Mouse (Mus musculus): ENCODE measurements around the gene Arf5.
A peak's percentile ranks its signal among the peaks of the same experiment; 100 is the strongest.

Arf5 gene

GRCm38 (mm10) chr6:28428290-28428689 is 4.9 kb downstream of the Arf5 start, which contains the start of gene Gcc1:
TSS of gene Gcc1 (minus strand) at chr6:28428390.
- DNase-seq: no peak

DNA sequence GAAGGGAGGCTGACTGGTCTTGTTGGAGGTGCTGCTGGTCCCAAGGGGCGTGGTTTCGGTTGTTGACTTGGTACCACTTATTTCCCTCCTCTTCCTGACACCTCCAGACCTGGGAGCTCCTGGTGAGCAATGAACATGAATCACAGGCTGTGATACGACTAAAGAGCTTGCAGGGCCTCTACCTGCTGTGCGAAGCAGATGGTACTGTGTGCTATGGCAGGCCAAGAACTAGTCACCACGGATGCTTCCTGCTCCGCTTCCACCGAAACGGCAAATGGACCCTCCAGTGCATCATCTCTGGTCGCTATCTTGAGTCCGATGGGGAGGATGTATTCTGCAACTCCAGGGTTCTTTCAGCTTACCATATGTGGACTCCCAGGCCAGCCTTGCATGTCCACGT is 6.5 kb downstream of the Arf5 start:
- no peak for DNase-seq

GRCm38 (mm10) chr6:28430795-28431537 is 7.6 kb downstream of the Arf5 start:
- no peak for DNase-seq

GRCm38 (mm10) chr6:28431538-28431855 is 8.1 kb downstream of the Arf5 start:
- DNase-seq: no peak

DNA sequence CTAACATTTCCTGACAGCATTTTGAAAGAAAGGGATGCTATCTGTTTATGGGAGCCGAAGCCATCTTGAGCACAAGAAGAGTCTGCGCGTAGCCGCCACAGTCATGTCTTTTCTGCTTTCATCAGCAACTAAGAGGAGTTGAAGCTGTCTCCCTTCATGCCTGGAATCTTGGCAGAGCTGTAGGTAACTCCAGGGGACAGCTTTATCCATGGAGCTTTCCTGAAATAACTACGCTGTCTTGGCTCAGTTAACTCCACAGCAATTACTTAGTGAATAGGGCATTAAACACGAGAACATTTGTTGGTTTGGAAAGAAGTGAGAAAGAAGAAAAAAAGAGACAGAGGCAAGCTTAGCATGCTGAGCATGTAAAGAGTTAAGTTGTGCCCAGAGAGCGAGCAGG is 24.6 kb downstream of the Arf5 start:
- no peak for DNase-seq

GRCm38 (mm10) chr6:28449253-28449652 is 25.9 kb downstream of the Arf5 start, which contains the start of gene Pax4:
TSS of gene Pax4 (minus strand) at chr6:28449353.
- DNase-seq: no peak

DNA sequence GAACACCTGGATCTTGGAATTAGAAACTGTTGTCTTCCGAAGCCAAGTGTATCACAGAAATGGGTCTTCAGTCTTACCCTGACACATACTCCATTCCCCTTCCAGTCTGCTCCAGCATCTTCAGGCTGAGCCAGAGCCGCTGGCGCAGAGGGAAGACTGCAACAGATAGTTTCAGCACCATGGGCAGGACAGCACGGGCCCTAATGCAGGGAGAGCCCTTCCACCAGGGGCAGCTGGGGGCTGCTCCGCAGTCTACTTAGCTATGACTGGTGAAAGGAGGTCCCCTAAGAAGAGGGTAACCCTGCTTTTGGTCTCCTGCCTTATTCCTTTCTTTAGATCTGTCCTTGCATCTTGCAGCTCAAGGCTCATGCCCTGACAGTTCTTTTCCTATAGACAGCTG is 27.1 kb downstream of the Arf5 start:
- no peak for DNase-seq

GRCm38 (mm10) chr6:28450977-28451376 is 27.6 kb downstream of the Arf5 start:
- no peak for DNase-seq

DNA sequence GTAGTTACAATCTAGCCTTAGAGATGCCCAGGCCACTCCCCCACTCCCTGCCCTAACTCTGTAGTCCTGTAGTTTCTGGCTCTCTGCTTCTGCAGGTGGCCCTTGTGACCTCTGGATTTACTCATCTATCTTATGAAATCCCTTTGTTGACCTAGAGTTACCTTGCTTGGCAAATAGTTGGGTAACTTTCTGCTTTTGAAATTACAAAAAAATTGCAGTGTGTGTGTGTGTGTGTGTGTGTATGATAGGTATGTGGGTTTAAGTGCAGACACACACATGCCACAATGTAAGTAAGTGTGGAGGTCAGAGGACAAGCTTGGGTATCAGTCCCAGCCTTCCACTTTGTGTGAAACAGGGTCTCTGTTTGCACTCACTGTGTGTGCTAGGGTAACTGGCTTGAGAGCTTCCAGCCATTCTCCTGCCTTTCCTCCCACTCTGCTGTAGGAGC is 35.9 kb downstream of the Arf5 start:
- DNase-seq: no peak

DNA sequence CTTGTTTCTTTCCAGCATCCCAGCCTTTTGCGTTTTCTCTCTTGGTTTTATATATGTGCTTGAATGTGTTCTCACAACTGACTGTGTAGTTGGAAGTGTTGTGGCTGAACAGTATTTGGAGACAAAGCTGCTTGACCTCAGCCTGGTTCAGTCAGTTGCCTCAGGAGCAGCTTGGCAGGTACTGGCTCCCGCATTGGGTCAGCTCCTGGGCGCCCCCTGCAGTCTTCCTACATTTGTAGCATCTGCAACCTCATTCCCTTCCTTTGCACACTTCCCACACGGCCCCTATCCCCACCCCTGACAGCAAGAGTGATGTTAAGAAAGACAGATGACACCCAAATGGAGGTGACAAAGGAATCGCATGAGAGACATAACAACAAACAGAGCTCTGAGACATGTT is 37.2 kb downstream of the Arf5 start:
- DNase-seq: peak; percentile 63

- no peak for DNase-seq
These were observed 41.3 kb downstream of the Arf5 start for GRCm38 (mm10) chr6:28464630-28465029.

DNA sequence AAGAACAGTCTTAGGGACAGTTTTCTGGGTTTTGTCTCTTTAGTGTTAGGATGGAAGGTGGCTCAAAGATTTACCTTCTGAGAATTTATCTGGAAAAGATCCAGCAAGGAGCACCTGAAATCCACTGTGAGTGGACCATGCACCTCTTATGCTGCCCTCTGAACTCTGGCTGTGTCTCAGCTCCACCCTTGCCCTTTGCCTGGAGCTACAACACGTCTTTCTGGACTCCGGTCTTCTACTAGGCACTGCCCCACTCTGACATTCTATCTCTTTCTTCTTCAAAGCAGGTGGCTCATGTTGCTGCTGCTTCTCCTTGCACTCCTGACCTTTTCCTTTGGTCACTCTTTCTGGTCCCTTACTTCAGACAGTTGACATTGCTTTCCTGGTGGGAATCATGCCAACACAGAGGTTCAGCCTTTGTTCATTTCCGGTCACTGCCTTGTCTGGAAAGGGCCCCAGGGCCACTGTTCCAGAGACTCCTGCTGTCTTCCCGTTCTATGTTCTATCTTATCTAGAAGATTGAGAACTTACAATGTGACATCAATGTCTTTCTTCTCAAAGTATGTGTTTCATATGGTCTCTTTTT is 46.8 kb downstream of the Arf5 start:
- no peak for DNase-seq

- DNase-seq: no peak
These were observed 47.3 kb downstream of the Arf5 start for GRCm38 (mm10) chr6:28470621-28471020.

DNA sequence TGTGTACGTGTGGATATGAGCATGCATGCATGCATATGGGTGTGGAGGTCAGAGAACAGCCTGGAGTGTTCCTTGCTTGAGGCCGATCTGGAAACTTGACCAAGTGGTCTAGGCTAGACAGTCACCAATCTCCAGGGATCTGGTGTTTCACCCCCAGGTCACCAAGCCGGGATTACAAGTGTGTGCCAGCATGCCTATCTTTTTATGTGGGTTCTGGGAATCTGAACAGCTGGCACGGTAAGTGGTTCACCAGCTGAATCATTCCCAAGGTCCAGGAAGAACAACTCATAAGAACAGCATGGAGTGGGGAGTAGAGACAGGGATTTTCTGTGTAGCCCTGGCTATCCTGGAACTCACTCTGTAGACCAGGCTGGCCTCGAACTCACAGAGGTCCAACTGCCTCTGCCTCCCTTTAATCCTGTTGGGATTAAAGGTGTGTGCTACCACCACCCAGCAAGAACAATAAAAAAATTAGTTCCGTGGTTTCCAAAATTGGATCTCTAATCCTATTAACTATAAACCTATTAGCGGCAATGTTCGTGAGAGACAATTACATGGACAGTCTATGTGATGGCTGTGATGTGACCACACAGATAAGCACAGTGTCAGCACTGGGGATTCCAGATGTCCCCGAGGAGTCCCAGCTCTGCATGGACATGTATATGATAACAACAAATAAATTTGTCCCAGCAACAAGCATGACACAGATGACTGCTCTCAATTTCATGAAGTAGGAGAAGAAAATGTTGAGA is 48.1 kb downstream of the Arf5 start:
- no peak for DNase-seq

DNA sequence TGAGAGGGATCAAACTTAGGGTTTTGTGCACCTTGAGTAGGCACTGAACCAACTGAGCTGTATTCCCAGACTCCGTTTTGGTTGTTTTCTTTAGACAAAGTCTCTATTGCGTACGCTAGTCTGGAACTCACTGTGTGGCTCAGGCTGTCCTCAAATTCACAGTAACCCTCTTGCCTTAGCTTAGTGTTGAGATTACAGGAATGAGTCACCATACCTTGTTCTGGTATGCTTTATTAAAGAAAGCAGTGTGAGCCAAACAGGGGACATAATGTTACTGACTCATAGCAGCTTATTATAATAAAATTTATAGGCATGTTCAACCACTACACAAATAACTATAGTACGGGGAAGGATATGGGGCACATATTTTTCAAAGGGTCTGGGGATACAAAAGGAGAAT is 50.9 kb downstream of the Arf5 start:
- DNase-seq: no peak

DNA sequence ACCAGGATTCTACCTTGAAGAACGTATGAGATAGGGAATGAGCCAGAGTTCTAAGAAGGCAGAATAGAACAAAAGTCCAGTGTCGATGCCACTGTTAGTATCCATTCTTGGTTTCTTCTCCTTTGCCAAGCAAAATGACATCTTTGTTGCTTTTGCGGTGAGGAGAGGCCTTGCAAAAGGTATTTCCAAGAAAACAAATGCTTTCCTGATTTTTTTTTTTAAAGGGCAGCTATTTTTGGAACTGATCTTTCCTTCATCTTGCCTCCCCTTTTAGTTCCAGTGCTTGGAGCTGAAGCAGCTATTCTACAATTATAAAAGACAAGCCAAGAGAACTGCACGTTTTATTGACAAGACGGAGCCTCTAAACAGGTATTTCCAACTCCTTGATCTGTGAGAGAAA is 51.5 kb downstream of the Arf5 start, which contains the start of gene Snd1:
TSS of gene Snd1 (plus strand) at position 301 of the 400 bp plus-strand sequence.
- DNase-seq: no peak

All from right cerebral cortex, postnatal 14 days (tissue).